Mouse (Mus musculus) kidney, embryonic 14.5 days (tissue): ENCODE data around the gene Kcns3. TPM values are rescaled to one million over a fixed set of nuclear protein-coding genes. Genes with fewer than 3 reads are reported as not detected.

Experiments used
- ATAC-seq: fragments of 200-750 bp; cut with Nextera tagmentation; 2 replicates; pipeline ENCODE4 v1.8.0; 2017; ENCODE audit warnings: moderate number of reproducible peaks, mild to moderate bottlenecking, moderate TSS enrichment, moderate library complexity; ENCODE audit not compliant: low FRiP score, low TSS enrichment
- H3K27ac ChIP-seq: fragments of 300-500 bp; sonication (generic); 2 replicates; pipeline ENCODE4 v1.5.1; 2014; ENCODE audit warnings: low read depth, mild to moderate bottlenecking, low read length, moderate library complexity, mixed read lengths
- H3K27me3 ChIP-seq: fragments of 300-500 bp; sonication (generic); 2 replicates; pipeline ENCODE4 v1.6.1; 2014; ENCODE audit warnings: mild to moderate bottlenecking, low read length; ENCODE audit not compliant: control insufficient read depth, insufficient read depth
- H3K36me3 ChIP-seq: fragments of 300-500 bp; sonication (generic); 2 replicates; pipeline ENCODE4 v1.6.1; 2014; ENCODE audit warnings: low read length, mixed read lengths; ENCODE audit not compliant: control insufficient read depth, insufficient read depth
- H3K4me1 ChIP-seq: fragments of 300-500 bp; sonication (generic); 2 replicates; pipeline ENCODE4 v1.6.1; 2014; ENCODE audit warnings: low read length, mixed read lengths; ENCODE audit not compliant: control insufficient read depth, insufficient read depth
- H3K4me2 ChIP-seq: fragments of 300-500 bp; sonication (generic); replicated peaks from 2 replicates; pipeline ENCODE4 v1.6.1; 2014; ENCODE audit warnings: low read depth, mild to moderate bottlenecking, low read length
- H3K4me3 ChIP-seq: fragments of 300-500 bp; sonication (generic); 2 replicates; pipeline ENCODE4 v1.5.1; 2014; ENCODE audit warnings: mild to moderate bottlenecking, low read length
- H3K9ac ChIP-seq: fragments of 300-500 bp; sonication (generic); 2 replicates; pipeline ENCODE4 v1.6.1; 2014; ENCODE audit warnings: low read depth, mild to moderate bottlenecking, low read length, moderate library complexity
- H3K9me3 ChIP-seq: fragments of 300-500 bp; sonication (generic); 2 replicates; pipeline ENCODE4 v1.6.1; 2016; ENCODE audit warnings: low read length; ENCODE audit not compliant: control insufficient read depth
- WGBS: fragments of 180-500 bp; shearing (Covaris S2); extraction: QIAGEN DNeasy Blood & Tissue Kit; methylation state at CpG from one replicate; pipeline ENCODE4 v1.1.7; 2014; 5-methylcytosine and 5-hydroxymethylcytosine counted together
- polyA plus RNA-seq: library from polyadenylated mRNA; unstranded; fragments of >200 nt; fragmentation: Nextera tagmentation; extraction: Ambion mirVana; gene quantifications from 2 replicates; pipeline ENCODE4 v1.2.1, GENCODE M21; 2014

Kcns3 gene
- 7.8 and 9.7 TPM in 2 replicates for polyA plus RNA-seq

- Histone ChIP-seq H3K9me3 (no peaks in the 10 kb centered on the region), H3K4me3 (peak within 1 kb of the TSS; percentile 64), H3K36me3 (no peaks in the 10 kb centered on the region), H3K9ac (peak within 1 kb of the TSS; percentile 58), H3K27me3 (peaks cover 7% of the 10 kb centered on the region; the same call in 1 of the 2 replicates), H3K4me1 (no peaks in the 10 kb centered on the region), H3K4me2 (peak within 1 kb of the TSS; percentile 93), H3K27ac (no peak within 1 kb of the TSS)
- WGBS = 15% methylated on average over 15 of the region's 15 CpGs
- no peak for ATAC-seq
Observed at GRCm38 (mm10) chr12:11151015-11151414, at the start of gene Kcns3. TSS of gene Kcns3 (minus strand) at chr12:11151056.

GRCm38 (mm10) chr12:11198551-11198950 lies 47.7 kb upstream of the Kcns3 start:
- Histone ChIP-seq H3K36me3 (no peaks in the 10 kb centered on the region), H3K4me1 (0 out of 2 replicates have a peak, but pooled peaks cover 3% of the 10 kb centered on the region)
- WGBS = 54% methylated on average over 2 of the region's 2 CpGs

GRCm38 (mm10) chr12:11198026-11198425 lies 47.2 kb upstream of the Kcns3 start:
- no peak for ATAC-seq
- 0 out of 2 replicates have a peak, but pooled peaks cover 3% of the 10 kb centered on the region for H3K4me1 ChIP-seq
- H3K4me2 ChIP-seq = no peak overlapping the region
- H3K9me3 ChIP-seq = no peaks in the 10 kb centered on the region
- whole genome bisulfite sequencing = 62% methylated on average over 4 of the region's 4 CpGs
- no peaks in the 10 kb centered on the region for H3K27me3 ChIP-seq
- H3K27ac ChIP-seq = no peak overlapping the region
- H3K36me3 ChIP-seq = no peaks in the 10 kb centered on the region
- H3K4me3 ChIP-seq = no peak overlapping the region
- no peak overlapping the region for H3K9ac ChIP-seq

More at GRCm38 (mm10) chr12:11198551-11198950, 47.7 kb upstream of the Kcns3 start:
- Histone ChIP-seq H3K9ac (no peak overlapping the region), H3K9me3 (no peaks in the 10 kb centered on the region), H3K4me3 (no peak overlapping the region), H3K27ac (no peak overlapping the region), H3K27me3 (no peaks in the 10 kb centered on the region), H3K4me2 (no peak overlapping the region)
- ATAC-seq = no peak

GRCm38 (mm10) chr12:11196830-11197229 lies 46.0 kb upstream of the Kcns3 start:
- 0 out of 2 replicates have a peak, but pooled peaks cover 3% of the 10 kb centered on the region for H3K4me1 ChIP-seq
- peak; percentile 33; the same call in 1 of the 2 replicates for ATAC-seq
- H3K4me2 ChIP-seq = peak overlapping the region; percentile 33; the same call in 1 of the 2 replicates
- no peak overlapping the region for H3K9ac ChIP-seq
- WGBS = 44% methylated on average over 5 of the region's 5 CpGs
- no peaks in the 10 kb centered on the region for H3K27me3 ChIP-seq
- no peak overlapping the region for H3K27ac ChIP-seq
- H3K36me3 ChIP-seq = no peaks in the 10 kb centered on the region
- no peaks in the 10 kb centered on the region for H3K9me3 ChIP-seq
- H3K4me3 ChIP-seq = peak overlapping the region; percentile 17; the same call in 1 of the 2 replicates

DNA sequence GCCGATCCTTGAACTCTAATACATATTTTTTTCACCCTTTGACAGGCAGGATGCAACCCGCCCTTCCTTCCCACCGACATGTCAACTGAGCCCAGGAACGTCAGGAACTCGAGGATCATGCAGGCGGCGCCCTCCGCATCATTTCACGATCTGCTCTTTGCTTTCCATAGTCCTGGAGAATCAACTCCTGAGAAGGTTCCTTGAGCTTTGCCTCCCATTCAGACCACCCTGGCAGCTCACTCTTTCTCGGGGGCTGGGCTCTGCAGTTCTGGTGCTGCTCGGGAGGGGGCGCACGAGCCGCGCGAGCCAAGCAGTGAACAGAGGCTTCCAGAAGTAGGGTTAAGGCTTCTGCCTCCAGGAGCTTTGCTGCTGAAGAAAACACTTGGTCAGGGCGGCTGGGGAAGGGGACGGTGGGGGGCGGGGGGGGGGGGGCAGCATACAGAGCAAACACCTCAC lies 45.3 kb upstream of the Kcns3 start:
- H3K9ac ChIP-seq = no peak overlapping the region; the same call in 1 of the 2 replicates
- 6% methylated on average over 18 of the region's 19 CpGs for WGBS
- no peak overlapping the region for H3K27ac ChIP-seq
- 0 out of 2 replicates have a peak, but pooled peaks cover 3% of the 10 kb centered on the region for H3K4me1 ChIP-seq
- peak overlapping the region; percentile 17; the same call in 1 of the 2 replicates for H3K4me3 ChIP-seq
- H3K4me2 ChIP-seq = peak overlapping the region; percentile 33
- no peaks in the 10 kb centered on the region for H3K9me3 ChIP-seq
- ATAC-seq = peak; percentile 96
- no peaks in the 10 kb centered on the region for H3K36me3 ChIP-seq
- H3K27me3 ChIP-seq = no peaks in the 10 kb centered on the region

DNA sequence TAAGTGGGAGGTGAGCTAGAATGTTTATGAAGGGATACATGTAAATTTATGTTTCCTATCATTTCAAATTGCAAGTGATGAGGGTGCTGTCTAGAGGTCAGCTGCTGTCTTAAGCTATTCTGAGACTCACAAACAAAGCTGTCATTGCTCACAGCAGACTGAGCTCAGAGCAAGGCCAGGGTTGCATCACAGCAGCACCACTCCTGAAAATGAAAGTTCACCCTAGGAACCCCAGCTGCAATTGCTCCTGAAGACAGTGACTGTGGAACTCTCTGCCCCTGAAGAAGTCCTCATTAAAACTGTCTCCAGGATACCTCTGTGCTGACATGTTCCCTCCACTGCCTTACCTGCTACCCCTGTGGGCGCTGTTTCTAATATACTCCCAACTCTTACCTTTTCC lies 44.2 kb upstream of the Kcns3 start:
- Histone ChIP-seq H3K9ac (no peak overlapping the region), H3K4me3 (no peak overlapping the region), H3K4me2 (no peak overlapping the region), H3K27ac (no peak overlapping the region), H3K36me3 (no peaks in the 10 kb centered on the region), H3K4me1 (0 out of 2 replicates have a peak, but pooled peaks cover 3% of the 10 kb centered on the region), H3K27me3 (no peaks in the 10 kb centered on the region), H3K9me3 (no peaks in the 10 kb centered on the region)
- 95% methylated on average over 1 of the region's 1 CpGs for WGBS
- no peak for ATAC-seq

- H3K4me2 ChIP-seq = peak overlapping the region; percentile 37
- no peaks in the 10 kb centered on the region for H3K9me3 ChIP-seq
- H3K36me3 ChIP-seq = no peaks in the 10 kb centered on the region
- 29% methylated on average over 11 of the region's 11 CpGs for WGBS
- no peaks in the 10 kb centered on the region for H3K27me3 ChIP-seq
- H3K4me3 ChIP-seq = no peak overlapping the region; the same call in 1 of the 2 replicates
- ATAC-seq = peak; percentile 96
- no peak overlapping the region for H3K27ac ChIP-seq
- no peaks in the 10 kb centered on the region for H3K4me1 ChIP-seq
- no peak overlapping the region for H3K9ac ChIP-seq
Observed at GRCm38 (mm10) chr12:11178486-11179154, 27.8 kb upstream of the Kcns3 start.

GRCm38 (mm10) chr12:11177408-11178394 lies 26.8 kb upstream of the Kcns3 start:
- Histone ChIP-seq H3K27ac (no peak overlapping the region), H3K9me3 (no peaks in the 10 kb centered on the region), H3K36me3 (no peaks in the 10 kb centered on the region), H3K27me3 (no peaks in the 10 kb centered on the region), H3K4me1 (no peaks in the 10 kb centered on the region), H3K9ac (no peak overlapping the region), H3K4me3 (no peak overlapping the region), H3K4me2 (peak overlapping the region; percentile 37; the same call in 1 of the 2 replicates)
- peak; percentile 50; the same call in 1 of the 2 replicates for ATAC-seq
- WGBS = 29% methylated on average over 5 of the region's 5 CpGs
